ENCODE assay signal across 18 mouse cellular contexts in genomic region chr7:67039861-67040260, GRCm38 (mm10).
A peak's percentile ranks its signal among the peaks of the same experiment; 100 is the strongest.
DNase-seq lines count a peak whose midpoint lies in the region; ATAC-seq and TF ChIP-seq lines count a peak whose summit lies in the region.
"Had no signal": no experiment of that assay in that cellular context is flagged by ENCODE, and none has a peak within 500 bp of the region (broad histone marks: within the 10 kb centered on the region; RNA-seq: fewer than 3 reads in every experiment).

No protein-coding gene starts in this region.

- no peaks in the 10 kb centered on the region for H3K27me3 ChIP-seq in heart, embryonic 10.5 days (ENCODE audit: insufficient read depth, poor library complexity, severe bottlenecking)
- no peaks in the 10 kb centered on the region for H3K27me3 ChIP-seq in kidney, embryonic 16.5 days (ENCODE audit: insufficient read depth, low read length)
- no peaks in the 10 kb centered on the region for H3K27me3 ChIP-seq in lung, postnatal 0 days (replicated peaks; ENCODE audit: insufficient read depth, low read length)
- H3K27me3 ChIP-seq: embryonic facial prominence, embryonic 13.5 days; hindbrain, embryonic 12.5 days; limb, embryonic 12.5 days had no signal

- intact Hi-C loops in heart, postnatal 36 days (cut with DNase I): loop anchor here (10.0 kb wide), 1 partner anchor 595 kb away; no protein-coding TSS in a partner anchor
- intact Hi-C loops in left cerebral cortex, adult 2 months (cut with DNase I): no loop called here

- no peak overlapping the region for H3K4me3 ChIP-seq in heart, embryonic 10.5 days
- no peak overlapping the region for H3K4me3 ChIP-seq in kidney, embryonic 16.5 days (ENCODE audit: low read length)
- H3K4me3 ChIP-seq in lung, postnatal 0 days (ENCODE audit: low read depth, low read length): no peak overlapping the region
- no peak overlapping the region for H3K4me3 ChIP-seq in left cerebral cortex, adult 2 months
- H3K4me3 ChIP-seq: embryonic facial prominence, embryonic 13.5 days; hindbrain, embryonic 12.5 days; limb, embryonic 12.5 days; midbrain, embryonic 10.5 days had no signal

- no peak for ATAC-seq in kidney, embryonic 16.5 days (ENCODE audit: low FRiP score, low TSS enrichment)
- no peak for ATAC-seq in lung, postnatal 0 days
- ATAC-seq: forebrain, embryonic 14.5 days had no signal

- H3K4me1 ChIP-seq in heart, embryonic 10.5 days: peaks cover 16% of the 10 kb centered on the region
- H3K4me1 ChIP-seq in kidney, embryonic 16.5 days (ENCODE audit: insufficient read depth, low read length): peaks cover 7% of the 10 kb centered on the region; the same call in 1 of the 2 replicates
- H3K4me1 ChIP-seq in lung, postnatal 0 days (ENCODE audit: insufficient read depth, low read depth, low read length): no peaks in the 10 kb centered on the region
- H3K4me1 ChIP-seq: hindbrain, embryonic 12.5 days had no signal

- WGBS in heart, embryonic 10.5 days: 63% methylated on average over 8 of the region's 8 CpGs
- WGBS in kidney, embryonic 16.5 days: 19% methylated on average over 8 of the region's 8 CpGs
- WGBS in lung, postnatal 0 days: 47% methylated on average over 8 of the region's 8 CpGs

- TF ChIP-seq CTCF in lung, postnatal 0 days (IDR thresholded peaks at IDR 0.05): no peak
- no peak for TF ChIP-seq CTCF in left cerebral cortex, adult 2 months (IDR thresholded peaks at IDR 0.05)

- no peaks in the 10 kb centered on the region for H3K36me3 ChIP-seq in heart, embryonic 10.5 days
- H3K36me3 ChIP-seq in kidney, embryonic 16.5 days (ENCODE audit: insufficient read depth, low read length): no peaks in the 10 kb centered on the region
- H3K36me3 ChIP-seq in lung, postnatal 0 days (ENCODE audit: insufficient read depth, low read length): no peaks in the 10 kb centered on the region
- H3K36me3 ChIP-seq: hindbrain, embryonic 12.5 days; midbrain, embryonic 10.5 days had no signal

- no peak overlapping the region for H3K4me2 ChIP-seq in kidney, embryonic 16.5 days (replicated peaks; ENCODE audit: low read depth, low read length)
- no peak overlapping the region for H3K4me2 ChIP-seq in lung, postnatal 0 days (replicated peaks; ENCODE audit: low read depth, low read length)
- H3K4me2 ChIP-seq: embryonic facial prominence, embryonic 13.5 days; hindbrain, embryonic 12.5 days; limb, embryonic 12.5 days had no signal

- H3K27ac ChIP-seq in heart, embryonic 10.5 days: no peak overlapping the region
- H3K27ac ChIP-seq in kidney, embryonic 16.5 days (ENCODE audit: low read length): no peak overlapping the region
- peak overlapping the region; percentile 54 for H3K27ac ChIP-seq in lung, postnatal 0 days (ENCODE audit: low read length)
- H3K27ac ChIP-seq in left cerebral cortex, adult 2 months: no peak overlapping the region
- H3K27ac ChIP-seq: embryonic facial prominence, embryonic 13.5 days; hindbrain, embryonic 12.5 days; limb, embryonic 12.5 days; liver, embryonic 14.5 days; macrophage; midbrain, embryonic 10.5 days had no signal

- DNase-seq in heart, embryonic 10.5 days (ENCODE audit: low spot score): peak; percentile 35
- no peak for DNase-seq in heart, postnatal 36 days
- DNase-seq in kidney, adult 8-10 months: peak; percentile 13 to 39
- DNase-seq in lung, postnatal 0 days (ENCODE audit: low spot score): no peak
- no peak for DNase-seq in lung, postnatal 36 days
- no peak for DNase-seq in left cerebral cortex, adult 2 months (ENCODE audit: extremely low spot score in 1 of 2, low spot score in 2 of 2)
- DNase-seq: adrenal gland, postnatal 36 days; cerebellum, adult 11-12 months; cerebellum, postnatal 14 days; right cerebral cortex, postnatal 25 days had no signal

- TF ChIP-seq EP300 in lung, postnatal 0 days (IDR thresholded peaks at IDR 0.05): no peak

- no peak overlapping the region for H3K9ac ChIP-seq in kidney, embryonic 16.5 days (replicated peaks; ENCODE audit: low read length)
- H3K9ac ChIP-seq in lung, postnatal 0 days (replicated peaks; ENCODE audit: low read depth): no peak overlapping the region
- H3K9ac ChIP-seq: embryonic facial prominence, embryonic 13.5 days; hindbrain, embryonic 12.5 days; limb, embryonic 12.5 days; liver, embryonic 14.5 days had no signal

- H3K9me3 ChIP-seq in heart, embryonic 10.5 days: no peaks in the 10 kb centered on the region
- H3K9me3 ChIP-seq in kidney, embryonic 16.5 days (ENCODE audit: low read length): no peaks in the 10 kb centered on the region
- H3K9me3 ChIP-seq in lung, postnatal 0 days (ENCODE audit: low read length): no peaks in the 10 kb centered on the region
- H3K9me3 ChIP-seq: embryonic facial prominence, embryonic 13.5 days; hindbrain, embryonic 12.5 days; limb, embryonic 12.5 days; midbrain, embryonic 10.5 days had no signal

Comparison
In these comparisons a context has a peak if more than half of its experiments do, and no peak if none do; other contexts are left out.
1. DNase-seq: peak in heart, embryonic 10.5 days (single experiment) and kidney, adult 8-10 months (2 of 2); none in heart, postnatal 36 days (0 of 2), lung, postnatal 0 days (single experiment), lung, postnatal 36 days (single experiment) and left cerebral cortex, adult 2 months (0 of 2).